12 mouse cellular contexts compared by ENCODE assay signal in genomic region chr7:135809751-135810379, GRCm38 (mm10).
DNase-seq lines count a peak whose midpoint lies in the region; ATAC-seq and TF ChIP-seq lines count a peak whose summit lies in the region.
"Had no signal": no experiment of that assay in that cellular context is flagged by ENCODE, and none has a peak within 500 bp of the region (broad histone marks: within the 10 kb centered on the region; RNA-seq: fewer than 3 reads in every experiment).

No protein-coding gene starts in this region.

- no peak overlapping the region for H3K27ac ChIP-seq in midbrain, embryonic 16.5 days (ENCODE audit: low read length)
- no peak overlapping the region; the same call in 1 of the 2 replicates for H3K27ac ChIP-seq in midbrain, embryonic 10.5 days (replicated peaks)
- H3K27ac ChIP-seq in liver, embryonic 14.5 days: peak overlapping the region; percentile 58
- no peak overlapping the region for H3K27ac ChIP-seq in neural tube, embryonic 15.5 days (replicated peaks)
- H3K27ac ChIP-seq in thymus, adult 2 months (ENCODE audit: control insufficient read depth, insufficient read depth, low read length): no peak overlapping the region
- no peak overlapping the region for H3K27ac ChIP-seq in kidney, embryonic 16.5 days (ENCODE audit: low read length)
- H3K27ac ChIP-seq: heart, embryonic 10.5 days; macrophage had no signal

- WGBS in midbrain, embryonic 16.5 days: 42% methylated on average over 12 of the region's 12 CpGs
- 77% methylated on average over 12 of the region's 12 CpGs for WGBS in midbrain, embryonic 10.5 days
- WGBS in liver, embryonic 14.5 days (ENCODE audit: insufficient replicate concordance): 7% methylated on average over 12 of the region's 12 CpGs
- 37% methylated on average over 12 of the region's 12 CpGs for WGBS in neural tube, embryonic 15.5 days
- WGBS in thymus, adult 2 months: 7% methylated on average over 12 of the region's 12 CpGs
- 36% methylated on average over 12 of the region's 12 CpGs for WGBS in kidney, embryonic 16.5 days

- H3K36me3 ChIP-seq in midbrain, embryonic 16.5 days (ENCODE audit: control insufficient read depth, insufficient read depth, low read length): no peaks in the 10 kb centered on the region
- H3K36me3 ChIP-seq in midbrain, embryonic 10.5 days: no peaks in the 10 kb centered on the region
- peaks cover 27% of the 10 kb centered on the region for H3K36me3 ChIP-seq in erythroblast, embryonic 14.5 days (ENCODE audit: control insufficient read depth)
- no peaks in the 10 kb centered on the region for H3K36me3 ChIP-seq in liver, embryonic 14.5 days (replicated peaks; ENCODE audit: control insufficient read depth, insufficient read depth, low read depth)
- no peaks in the 10 kb centered on the region for H3K36me3 ChIP-seq in neural tube, embryonic 15.5 days
- no peaks in the 10 kb centered on the region for H3K36me3 ChIP-seq in thymus, adult 2 months (ENCODE audit: control insufficient read depth, insufficient read depth, low read length)
- H3K36me3 ChIP-seq in kidney, embryonic 16.5 days (ENCODE audit: insufficient read depth, low read length): no peaks in the 10 kb centered on the region
- H3K36me3 ChIP-seq: heart, embryonic 10.5 days had no signal

- no peaks in the 10 kb centered on the region for H3K9me3 ChIP-seq in midbrain, embryonic 16.5 days (replicated peaks; ENCODE audit: control insufficient read depth, low read length, poor library complexity, severe bottlenecking)
- no peaks in the 10 kb centered on the region for H3K9me3 ChIP-seq in midbrain, embryonic 10.5 days (replicated peaks)
- H3K9me3 ChIP-seq in erythroblast, embryonic 14.5 days (ENCODE audit: control insufficient read depth, low read length): peaks cover 20% of the 10 kb centered on the region
- H3K9me3 ChIP-seq in liver, embryonic 14.5 days (ENCODE audit: control insufficient read depth, low read length): no peaks in the 10 kb centered on the region
- no peaks in the 10 kb centered on the region for H3K9me3 ChIP-seq in neural tube, embryonic 15.5 days (replicated peaks)
- no peaks in the 10 kb centered on the region for H3K9me3 ChIP-seq in kidney, embryonic 16.5 days (ENCODE audit: low read length)
- H3K9me3 ChIP-seq: heart, embryonic 10.5 days had no signal

- TF ChIP-seq CTCF in liver, embryonic 14.5 days (IDR thresholded peaks at IDR 0.05; ENCODE audit: low read depth): no peak
- TF ChIP-seq CTCF in thymus, adult 2 months (IDR thresholded peaks at IDR 0.05; ENCODE audit: borderline replicate concordance, control insufficient read depth, extremely low read depth, insufficient read depth, low read length, poor library complexity): no peak

- no peak for DNase-seq in midbrain, embryonic 10.5 days (ENCODE audit: low spot score)
- DNase-seq in liver, embryonic 14.5 days (ENCODE audit: low read depth in 3 of 3, low spot score in 3 of 3): no peak
- DNase-seq in thymus, adult 2 months: no peak
- DNase-seq: forebrain, postnatal 0 days; kidney, adult 18-20 months; right cerebral cortex, postnatal 25 days had no signal

- H3K4me2 ChIP-seq in midbrain, embryonic 16.5 days (ENCODE audit: low read length): peak overlapping the region; percentile 9; the same call in 1 of the 2 replicates
- peak overlapping the region; percentile 64 for H3K4me2 ChIP-seq in liver, embryonic 14.5 days (ENCODE audit: low read depth)
- no peak overlapping the region for H3K4me2 ChIP-seq in neural tube, embryonic 15.5 days
- no peak overlapping the region for H3K4me2 ChIP-seq in kidney, embryonic 16.5 days (replicated peaks; ENCODE audit: low read depth, low read length)

- H3K4me3 ChIP-seq in midbrain, embryonic 16.5 days (ENCODE audit: low read depth, low read length): no peak overlapping the region
- H3K4me3 ChIP-seq in midbrain, embryonic 10.5 days: no peak overlapping the region
- H3K4me3 ChIP-seq in erythroblast, embryonic 14.5 days (replicated peaks): peak overlapping the region; percentile 37
- H3K4me3 ChIP-seq in liver, embryonic 14.5 days (ENCODE audit: insufficient read depth in 1 of 2, low read depth in 2 of 2, low read length in 2 of 2): peak overlapping the region in 1 of 2 experiments; percentile 2; a peak in 2 of 4 replicates
- H3K4me3 ChIP-seq in neural tube, embryonic 15.5 days (replicated peaks): no peak overlapping the region
- H3K4me3 ChIP-seq in thymus, adult 2 months (ENCODE audit: control insufficient read depth, insufficient read depth, low read length): no peak overlapping the region
- no peak overlapping the region for H3K4me3 ChIP-seq in kidney, embryonic 16.5 days (ENCODE audit: low read length)
- H3K4me3 ChIP-seq: heart, embryonic 10.5 days had no signal

- H3K4me1 ChIP-seq in midbrain, embryonic 16.5 days (ENCODE audit: control insufficient read depth, insufficient read depth, low read length): peaks cover 7% of the 10 kb centered on the region
- H3K4me1 ChIP-seq in midbrain, embryonic 10.5 days: peaks cover 10% of the 10 kb centered on the region
- peaks cover 83% of the 10 kb centered on the region for H3K4me1 ChIP-seq in erythroblast, embryonic 14.5 days (ENCODE audit: control insufficient read depth)
- H3K4me1 ChIP-seq in liver, embryonic 14.5 days (replicated peaks; ENCODE audit: control insufficient read depth in 2 of 2, insufficient read depth in 2 of 2, low read length in 1 of 2): peaks cover 56 to 59% of the 10 kb centered on the region in 2 experiments
- peaks cover 20% of the 10 kb centered on the region; the same call in 1 of the 2 replicates for H3K4me1 ChIP-seq in neural tube, embryonic 15.5 days
- H3K4me1 ChIP-seq in thymus, adult 2 months (replicated peaks; ENCODE audit: control insufficient read depth, insufficient read depth, low read length): no peaks in the 10 kb centered on the region
- H3K4me1 ChIP-seq in kidney, embryonic 16.5 days (ENCODE audit: insufficient read depth, low read length): peaks cover 9% of the 10 kb centered on the region; the same call in 1 of the 2 replicates
- H3K4me1 ChIP-seq: heart, embryonic 10.5 days had no signal

- no peak for TF ChIP-seq POLR2A in thymus, adult 2 months (IDR thresholded peaks at IDR 0.05; ENCODE audit: control insufficient read depth, extremely low read depth, insufficient read depth, low read length, poor library complexity)

- no peak overlapping the region for H3K9ac ChIP-seq in midbrain, embryonic 16.5 days (ENCODE audit: low read depth, low read length)
- peak overlapping the region; percentile 62 for H3K9ac ChIP-seq in liver, embryonic 14.5 days (replicated peaks)
- peak overlapping the region; percentile 3; the same call in 1 of the 2 replicates for H3K9ac ChIP-seq in neural tube, embryonic 15.5 days (replicated peaks)
- H3K9ac ChIP-seq in kidney, embryonic 16.5 days (replicated peaks; ENCODE audit: low read length): no peak overlapping the region
- H3K9ac ChIP-seq: forebrain, postnatal 0 days had no signal

- no peaks in the 10 kb centered on the region for H3K27me3 ChIP-seq in midbrain, embryonic 16.5 days (ENCODE audit: control insufficient read depth, insufficient read depth, low read depth, low read length)
- H3K27me3 ChIP-seq in midbrain, embryonic 10.5 days (ENCODE audit: low read depth, poor library complexity, severe bottlenecking): no peaks in the 10 kb centered on the region
- H3K27me3 ChIP-seq in erythroblast, embryonic 14.5 days (ENCODE audit: control insufficient read depth): peaks cover 3% of the 10 kb centered on the region
- no peaks in the 10 kb centered on the region; the same call in 1 of the 2 replicates for H3K27me3 ChIP-seq in liver, embryonic 14.5 days (ENCODE audit: control insufficient read depth, insufficient read depth, low read length)
- H3K27me3 ChIP-seq in neural tube, embryonic 15.5 days (replicated peaks): no peaks in the 10 kb centered on the region
- H3K27me3 ChIP-seq in thymus, adult 2 months (ENCODE audit: control insufficient read depth, insufficient read depth, low read length): no peaks in the 10 kb centered on the region
- H3K27me3 ChIP-seq in kidney, embryonic 16.5 days (ENCODE audit: insufficient read depth, low read length): no peaks in the 10 kb centered on the region

- no peak for ATAC-seq in midbrain, embryonic 16.5 days
- peak; percentile 25; the same call in 1 of the 2 replicates for ATAC-seq in liver, embryonic 14.5 days (ENCODE audit: insufficient read depth)
- ATAC-seq in neural tube, embryonic 15.5 days (ENCODE audit: low FRiP score): no peak
- ATAC-seq in kidney, embryonic 16.5 days (ENCODE audit: low FRiP score, low TSS enrichment): no peak
- ATAC-seq: forebrain, postnatal 0 days had no signal

- peak; percentile 47 for TF ChIP-seq EP300 in liver, embryonic 14.5 days (IDR thresholded peaks at IDR 0.05; ENCODE audit: low read depth)

Comparison
In these comparisons a context has a peak if more than half of its experiments do, and no peak if none do; other contexts are left out.
1. H3K4me2 ChIP-seq: peak in midbrain, embryonic 16.5 days (single experiment) and liver, embryonic 14.5 days (single experiment); none in neural tube, embryonic 15.5 days (single experiment) and kidney, embryonic 16.5 days (single experiment).
2. H3K9ac ChIP-seq: peak in liver, embryonic 14.5 days (single experiment) and neural tube, embryonic 15.5 days (single experiment); none in midbrain, embryonic 16.5 days (single experiment) and kidney, embryonic 16.5 days (single experiment).